Mouse (Mus musculus) liver, postnatal 0 days (tissue): Measurements from ENCODE around the gene Dtnb. TPM values are rescaled to one million over a fixed set of nuclear protein-coding genes. Genes with fewer than 3 reads are reported as not detected.

Source experiments
- ATAC-seq: fragments of 200-750 bp; cut with Nextera tagmentation; 2 replicates; pipeline ENCODE4 v1.8.0; 2017; ENCODE audit warnings: mild to moderate bottlenecking, moderate library complexity
- DNase-seq: peaks from one replicate; pipeline ENCODE4 v3.0.0-alpha.2; 2016
- H3K27ac ChIP-seq: fragments of 300-500 bp; sonication (generic); 2 replicates; pipeline ENCODE4 v1.5.1; 2014; ENCODE audit warnings: antibody characterized with exemption, moderate library complexity, mild to moderate bottlenecking, low read depth
- H3K27me3 ChIP-seq: fragments of 300-500 bp; sonication (generic); 2 replicates; pipeline ENCODE4 v1.6.1; 2014; ENCODE audit warnings: low read length, control low read depth, mixed read lengths; ENCODE audit not compliant: insufficient read depth
- H3K36me3 ChIP-seq: fragments of 300-500 bp; sonication (generic); replicated peaks from 2 replicates; pipeline ENCODE4 v1.6.1; 2014; ENCODE audit warnings: mild to moderate bottlenecking, control low read depth, low read length, moderate library complexity, mixed read lengths; ENCODE audit not compliant: insufficient read depth
- H3K4me1 ChIP-seq: fragments of 300-500 bp; sonication (generic); 2 replicates; pipeline ENCODE4 v1.6.1; 2014; ENCODE audit warnings: antibody characterized with exemption, mild to moderate bottlenecking, control low read depth; ENCODE audit not compliant: insufficient read depth
- H3K4me2 ChIP-seq: fragments of 300-500 bp; sonication (generic); 2 replicates; pipeline ENCODE4 v1.6.1; 2014; ENCODE audit warnings: low read depth, mild to moderate bottlenecking, low read length, moderate library complexity, mixed read lengths
- H3K4me3 ChIP-seq: fragments of 300-500 bp; sonication (generic); 2 replicates; pipeline ENCODE4 v1.5.1; 2014; ENCODE audit warnings: low read depth, low read length
- H3K9ac ChIP-seq: fragments of 300-500 bp; sonication (generic); replicated peaks from 2 replicates; pipeline ENCODE4 v1.6.1; 2014; ENCODE audit warnings: mild to moderate bottlenecking, moderate library complexity
- H3K9me3 ChIP-seq: fragments of 300-500 bp; sonication (generic); 2 replicates; pipeline ENCODE4 v1.6.1; 2016; ENCODE audit warnings: mild to moderate bottlenecking, control low read depth, low read length, mixed read lengths
- CTCF ChIP-seq: sonication (generic); IDR thresholded peaks from 2 replicates; pipeline ENCODE4 v1.5.1; 2016; ENCODE audit warnings: antibody characterized with exemption, low read depth
- EP300 ChIP-seq: IDR thresholded peaks from 2 replicates; pipeline ENCODE4 v1.6.1; 2016; ENCODE audit warnings: antibody characterized with exemption, low read depth, mild to moderate bottlenecking
- WGBS: fragments of 180-500 bp; shearing (Covaris S2); extraction: QIAGEN DNeasy Blood & Tissue Kit; methylation state at CpG from one replicate; pipeline ENCODE4 v1.1.7; 2014; ENCODE audit not compliant: insufficient replicate concordance; 5-methylcytosine and 5-hydroxymethylcytosine counted together
- polyA plus RNA-seq: library from polyadenylated mRNA; unstranded; fragments of >200 nt; fragmentation: Nextera tagmentation; extraction: Ambion mirVana; gene quantifications from 2 replicates; pipeline ENCODE4 v1.2.1, GENCODE M21; 2015

Dtnb gene
- polyA plus RNA-seq, 1 experiment from 2014 or later: 15.7 TPM

GRCm38 (mm10) chr12:3811596-3811995 is 239.4 kb downstream of the Dtnb start:
- no peak for ATAC-seq

GRCm38 (mm10) chr12:3812251-3812650 is 240.1 kb downstream of the Dtnb start:
- DNase-seq: no peak
- Histone ChIP-seq H3K27me3 (no peaks in the 10 kb centered on the region), H3K27ac (no peak overlapping the region), H3K4me2 (no peak overlapping the region), H3K4me3 (no peak overlapping the region), H3K9me3 (no peaks in the 10 kb centered on the region), H3K4me1 (peaks cover 28% of the 10 kb centered on the region), H3K36me3 (no peaks in the 10 kb centered on the region), H3K9ac (no peak overlapping the region)
- ATAC-seq: no peak
- WGBS: 57% methylated on average over 6 of the region's 6 CpGs
- TF ChIP-seq EP300 (no peak), CTCF (no peak)

More at GRCm38 (mm10) chr12:3811596-3811995, 239.4 kb downstream of the Dtnb start:
- peaks cover 28% of the 10 kb centered on the region for H3K4me1 ChIP-seq
- no peaks in the 10 kb centered on the region for H3K9me3 ChIP-seq
- DNase-seq: no peak
- H3K27me3 ChIP-seq: no peaks in the 10 kb centered on the region
- TF ChIP-seq CTCF (no peak), EP300 (no peak)
- H3K9ac ChIP-seq: no peak overlapping the region
- H3K4me3 ChIP-seq: no peak overlapping the region
- no peak overlapping the region for H3K27ac ChIP-seq
- 57% methylated on average over 5 of the region's 5 CpGs for WGBS
- H3K4me2 ChIP-seq: no peak overlapping the region
- H3K36me3 ChIP-seq: no peaks in the 10 kb centered on the region

- ATAC-seq (no peak), DNase-seq (no peak)
- H3K4me2 ChIP-seq: no peak overlapping the region
- H3K9ac ChIP-seq: no peak overlapping the region
- TF ChIP-seq EP300 (no peak), CTCF (no peak)
- 75% methylated on average over 8 of the region's 8 CpGs for WGBS
- H3K27me3 ChIP-seq: no peaks in the 10 kb centered on the region
- no peaks in the 10 kb centered on the region for H3K9me3 ChIP-seq
- no peak overlapping the region for H3K27ac ChIP-seq
- peaks cover 28% of the 10 kb centered on the region for H3K4me1 ChIP-seq
- no peaks in the 10 kb centered on the region for H3K36me3 ChIP-seq
- H3K4me3 ChIP-seq: no peak overlapping the region
These were observed 241.0 kb downstream of the Dtnb start for GRCm38 (mm10) chr12:3813138-3813537.

- Histone ChIP-seq H3K27me3 (no peaks in the 10 kb centered on the region), H3K36me3 (no peaks in the 10 kb centered on the region), H3K27ac (no peak overlapping the region), H3K9ac (no peak overlapping the region), H3K4me1 (peaks cover 15% of the 10 kb centered on the region), H3K9me3 (no peaks in the 10 kb centered on the region), H3K4me3 (no peak overlapping the region), H3K4me2 (no peak overlapping the region)
- 57% methylated on average over 6 of the region's 6 CpGs for WGBS
- DNase-seq (no peak), ATAC-seq (no peak)
- TF ChIP-seq CTCF (no peak), EP300 (no peak)
These were observed 243.2 kb downstream of the Dtnb start for GRCm38 (mm10) chr12:3815386-3815785.

GRCm38 (mm10) chr12:3817033-3817432 is 244.9 kb downstream of the Dtnb start:
- H3K36me3 ChIP-seq: no peaks in the 10 kb centered on the region
- WGBS: 69% methylated on average over 7 of the region's 7 CpGs
- no peaks in the 10 kb centered on the region for H3K9me3 ChIP-seq
- H3K4me1 ChIP-seq: peaks cover 7% of the 10 kb centered on the region
- H3K27me3 ChIP-seq: no peaks in the 10 kb centered on the region
- no peak overlapping the region for H3K27ac ChIP-seq
- no peak for DNase-seq
- no peak overlapping the region for H3K4me2 ChIP-seq
- no peak for TF ChIP-seq EP300
- peak; percentile 32 for TF ChIP-seq CTCF
- ATAC-seq: no peak; the same call in 1 of the 2 replicates
- H3K9ac ChIP-seq: no peak overlapping the region
- H3K4me3 ChIP-seq: no peak overlapping the region

GRCm38 (mm10) chr12:3817566-3817965 is 245.4 kb downstream of the Dtnb start:
- Histone ChIP-seq H3K4me3 (no peak overlapping the region), H3K36me3 (no peaks in the 10 kb centered on the region), H3K4me2 (no peak overlapping the region), H3K4me1 (peaks cover 4% of the 10 kb centered on the region), H3K9ac (no peak overlapping the region), H3K9me3 (no peaks in the 10 kb centered on the region), H3K27ac (no peak overlapping the region), H3K27me3 (no peaks in the 10 kb centered on the region)
- ATAC-seq (no peak), DNase-seq (no peak)
- TF ChIP-seq EP300 (no peak), CTCF (no peak)
- 67% methylated on average over 5 of the region's 5 CpGs for WGBS

GRCm38 (mm10) chr12:3819899-3820298 is 247.7 kb downstream of the Dtnb start:
- H3K4me2 ChIP-seq: no peak overlapping the region
- no peaks in the 10 kb centered on the region for H3K9me3 ChIP-seq
- 49% methylated on average over 4 of the region's 4 CpGs for WGBS
- no peak overlapping the region for H3K27ac ChIP-seq
- DNase-seq (no peak), ATAC-seq (no peak)
- TF ChIP-seq EP300: no peak
- no peak for TF ChIP-seq CTCF
- H3K4me3 ChIP-seq: no peak overlapping the region
- H3K36me3 ChIP-seq: no peaks in the 10 kb centered on the region
- H3K27me3 ChIP-seq: no peaks in the 10 kb centered on the region
- H3K4me1 ChIP-seq: no peaks in the 10 kb centered on the region
- no peak overlapping the region for H3K9ac ChIP-seq
